Mouse (Mus musculus) urinary bladder, adult 18-20 months (tissue): ENCODE results near the gene Pemt.
"Not testable (repeated sequence)": the region's sequence is repeated elsewhere in the genome, so short reads cannot be mapped to it uniquely, and the experiment has no call there.

Source experiments
- DNase-seq, 2 experiments: peaks; one replicate each; pipeline ENCODE4 v3.0.0; 2022; ENCODE audit warnings: low spot score in 2 of 2, mixed read lengths in 2 of 2

Pemt gene

GRCm38 (mm10) chr11:59952892-59953291, 93.4 kb downstream of the Pemt start:
- no peak for DNase-seq

- no peak for DNase-seq
Measured at GRCm38 (mm10) chr11:59948401-59948767, 97.9 kb downstream of the Pemt start.

DNA sequence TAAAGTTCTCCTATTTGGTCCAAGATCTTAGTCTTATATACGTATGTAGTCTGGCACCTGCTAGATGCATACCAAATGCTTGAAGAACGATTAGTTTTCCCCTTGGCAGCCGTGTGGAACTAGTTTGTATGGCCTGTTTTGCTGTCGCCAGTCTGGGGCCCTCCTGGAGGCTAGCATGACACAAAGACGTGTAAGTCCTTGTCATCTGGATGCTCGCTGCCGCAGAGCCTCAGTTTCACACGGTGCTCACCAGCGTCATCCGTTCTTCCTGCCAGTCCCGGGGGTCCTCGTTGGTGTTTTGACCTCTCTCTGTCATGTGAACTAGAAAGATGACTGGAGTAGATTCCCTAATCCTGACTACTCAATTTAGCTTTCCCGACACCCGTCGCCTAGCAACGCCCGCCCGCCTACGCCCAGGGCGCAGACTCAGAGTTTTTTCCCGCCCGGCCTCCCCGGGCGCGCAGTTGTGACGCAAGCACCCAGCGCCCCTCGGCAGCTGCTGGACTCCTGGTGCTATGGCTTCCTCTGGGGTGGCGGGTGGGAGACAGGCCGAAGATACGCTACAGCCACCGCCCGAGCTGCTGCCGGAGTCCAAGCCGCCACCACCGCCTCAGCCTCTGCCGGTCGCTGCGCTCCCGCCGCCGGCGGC, 98.4 kb downstream of the Pemt start, which contains the start of gene Med9:
TSS of gene Med9 (plus strand) at position 455 of the 649 bp plus-strand sequence.
- peak; percentile 89 to 90 for DNase-seq

GRCm38 (mm10) chr11:59944855-59945254, 101.4 kb downstream of the Pemt start:
- not testable (repeated sequence) for DNase-seq

GRCm38 (mm10) chr11:59941391-59941790, 104.9 kb downstream of the Pemt start:
- DNase-seq = no peak

DNA sequence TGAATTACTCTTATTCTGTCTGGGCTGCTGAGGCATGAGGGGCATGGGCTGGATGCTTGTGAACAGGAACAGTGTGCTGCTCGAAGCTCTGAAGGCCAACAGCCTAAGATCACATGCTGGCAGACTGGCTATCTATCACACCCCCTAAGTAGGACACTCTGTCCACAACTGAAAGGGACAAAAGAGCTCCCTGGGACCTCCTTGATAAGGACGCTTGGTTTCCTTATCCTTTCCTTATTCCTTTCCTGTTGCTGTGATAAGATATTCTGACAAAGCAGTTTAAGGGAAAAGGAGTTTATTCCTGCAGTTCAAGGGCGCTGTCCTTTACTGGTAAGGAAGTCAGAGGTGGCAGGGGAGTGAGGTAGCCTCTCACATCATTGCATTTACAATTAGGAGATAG, 105.6 kb downstream of the Pemt start:
- no peak for DNase-seq

DNA sequence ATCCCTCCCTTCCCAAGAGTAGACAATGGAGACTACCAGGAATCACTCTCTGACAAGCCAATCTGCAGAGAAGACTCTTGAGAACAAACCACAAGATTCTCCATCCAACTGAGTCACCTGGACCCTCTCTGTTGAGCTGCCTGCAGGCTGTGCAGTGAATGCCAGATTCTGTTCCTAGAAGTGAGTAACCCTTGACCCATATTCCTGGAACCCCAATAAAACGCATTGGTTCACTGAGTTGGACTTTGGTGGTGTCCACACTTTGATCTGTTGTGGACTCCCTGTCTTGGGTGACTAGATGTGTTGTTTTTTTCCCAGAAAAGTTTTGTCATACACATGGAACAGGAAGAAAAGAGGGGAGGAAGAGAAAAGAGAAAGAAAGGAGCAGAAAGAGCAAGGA, 106.5 kb downstream of the Pemt start:
- no peak for DNase-seq

GRCm38 (mm10) chr11:59937615-59938014, 108.7 kb downstream of the Pemt start:
- no peak for DNase-seq

- DNase-seq = no peak
Measured at GRCm38 (mm10) chr11:59937023-59937422, 109.3 kb downstream of the Pemt start.

GRCm38 (mm10) chr11:59933943-59934342, 112.3 kb downstream of the Pemt start:
- no peak for DNase-seq

- no peak for DNase-seq
Measured at GRCm38 (mm10) chr11:59932560-59933337, 113.5 kb downstream of the Pemt start.

GRCm38 (mm10) chr11:59930031-59930430, 116.3 kb downstream of the Pemt start:
- DNase-seq = no peak

- peak in 1 of 2 experiments; percentile 7 for DNase-seq
Measured at GRCm38 (mm10) chr11:59921265-59921664, 125.0 kb downstream of the Pemt start.
